Mouse (Mus musculus) midbrain, embryonic 14.5 days (tissue): ENCODE data around the gene Cdhr5. TPM values are rescaled to one million over a fixed set of nuclear protein-coding genes. Genes with fewer than 3 reads are reported as not detected.
A peak's percentile ranks its signal among the peaks of the same experiment; 100 is the strongest.

Source experiments
- ATAC-seq: fragments of 200-750 bp; cut with Nextera tagmentation; 2 replicates; pipeline ENCODE4 v1.8.0; 2017; ENCODE audit warnings: moderate number of reproducible peaks, moderate library complexity; ENCODE audit not compliant: low FRiP score, low TSS enrichment
- DNase-seq: peaks from one replicate; pipeline ENCODE4 v3.0.0-alpha.2; 2015
- H3K27ac ChIP-seq: fragments of 300-500 bp; sonication (generic); replicated peaks from 2 replicates; pipeline ENCODE4 v1.5.1; 2014; ENCODE audit warnings: mild to moderate bottlenecking, low read depth, low read length, moderate library complexity
- H3K27me3 ChIP-seq: fragments of 300-500 bp; sonication (generic); 2 replicates; pipeline ENCODE4 v1.6.1; 2014; ENCODE audit warnings: low read length, control low read depth, mixed read lengths; ENCODE audit not compliant: control insufficient read depth, insufficient read depth
- H3K36me3 ChIP-seq: fragments of 300-500 bp; sonication (generic); 2 replicates; pipeline ENCODE4 v1.6.1; 2014; ENCODE audit warnings: low read length, control low read depth; ENCODE audit not compliant: control insufficient read depth, insufficient read depth
- H3K4me1 ChIP-seq: fragments of 300-500 bp; sonication (generic); 2 replicates; pipeline ENCODE4 v1.6.1; 2014; ENCODE audit warnings: mild to moderate bottlenecking, antibody characterized with exemption, low read length, control low read depth; ENCODE audit not compliant: control insufficient read depth, insufficient read depth
- H3K4me2 ChIP-seq: fragments of 300-500 bp; sonication (generic); 2 replicates; pipeline ENCODE4 v1.6.1; 2014; ENCODE audit warnings: mild to moderate bottlenecking, low read length, moderate library complexity
- H3K4me3 ChIP-seq: fragments of 300-500 bp; sonication (generic); replicated peaks from 2 replicates; pipeline ENCODE4 v1.5.1; 2014; ENCODE audit warnings: low read depth, low read length
- H3K9ac ChIP-seq: fragments of 300-500 bp; sonication (generic); replicated peaks from 2 replicates; pipeline ENCODE4 v1.6.1; 2014; ENCODE audit warnings: mild to moderate bottlenecking, low read length, moderate library complexity
- H3K9me3 ChIP-seq: fragments of 300-500 bp; sonication (generic); 2 replicates; pipeline ENCODE4 v1.6.1; 2016; ENCODE audit warnings: low read length, control low read depth, mixed read lengths; ENCODE audit not compliant: control insufficient read depth
- WGBS: fragments of 180-500 bp; shearing (Covaris S2); extraction: QIAGEN DNeasy Blood & Tissue Kit; methylation state at CpG from one replicate; pipeline ENCODE4 v1.1.7; 2014; 5-methylcytosine and 5-hydroxymethylcytosine counted together
- polyA plus RNA-seq: library from polyadenylated mRNA; unstranded; fragments of >200 nt; fragmentation: Nextera tagmentation; extraction: Ambion mirVana; gene quantifications from 2 replicates; pipeline ENCODE4 v1.2.1, GENCODE M21; 2014

Cdhr5 gene
- polyA plus RNA-seq, 1 experiment from 2014 or later, result not detected

GRCm38 (mm10) chr7:141231551-141231950, 45.0 kb downstream of the Cdhr5 start:
- ATAC-seq, result no peak
- peaks cover 59% of the 10 kb centered on the region for H3K36me3 ChIP-seq
- H3K9me3 ChIP-seq, result no peaks in the 10 kb centered on the region
- H3K4me2 ChIP-seq, result no peak overlapping the region
- DNase-seq, result no peak
- peaks cover 11% of the 10 kb centered on the region for H3K4me1 ChIP-seq
- H3K27ac ChIP-seq, result no peak overlapping the region
- 90% methylated on average over 9 of the region's 10 CpGs for WGBS
- H3K9ac ChIP-seq, result no peak overlapping the region
- H3K27me3 ChIP-seq, result no peaks in the 10 kb centered on the region
- H3K4me3 ChIP-seq, result no peak overlapping the region

GRCm38 (mm10) chr7:141231111-141231510, 45.5 kb downstream of the Cdhr5 start:
- no peak overlapping the region for H3K4me2 ChIP-seq
- H3K36me3 ChIP-seq, result peaks cover 56% of the 10 kb centered on the region
- H3K4me1 ChIP-seq, result peaks cover 11% of the 10 kb centered on the region
- H3K27ac ChIP-seq, result no peak overlapping the region
- no peak for ATAC-seq
- no peak for DNase-seq
- H3K4me3 ChIP-seq, result no peak overlapping the region
- H3K9ac ChIP-seq, result no peak overlapping the region
- 96% methylated on average over 3 of the region's 3 CpGs for WGBS
- no peaks in the 10 kb centered on the region for H3K9me3 ChIP-seq
- no peaks in the 10 kb centered on the region for H3K27me3 ChIP-seq

- WGBS, result 97% methylated on average over 4 of the region's 4 CpGs
- H3K4me3 ChIP-seq, result no peak overlapping the region
These were observed 46.0 kb downstream of the Cdhr5 start for GRCm38 (mm10) chr7:141230570-141230969.

GRCm38 (mm10) chr7:141229702-141230101, 46.9 kb downstream of the Cdhr5 start:
- Histone ChIP-seq H3K9me3 (no peaks in the 10 kb centered on the region), H3K27ac (no peak overlapping the region), H3K4me1 (peaks cover 11% of the 10 kb centered on the region), H3K9ac (peak overlapping the region; percentile 88), H3K36me3 (peaks cover 44% of the 10 kb centered on the region), H3K4me2 (peak overlapping the region; percentile 96), H3K27me3 (no peaks in the 10 kb centered on the region), H3K4me3 (peak overlapping the region; percentile 100)
- WGBS, result 63% methylated on average over 6 of the region's 6 CpGs
- no peak for DNase-seq
- no peak for ATAC-seq

More at GRCm38 (mm10) chr7:141230570-141230969, 46.0 kb downstream of the Cdhr5 start:
- no peaks in the 10 kb centered on the region for H3K9me3 ChIP-seq
- no peak overlapping the region for H3K9ac ChIP-seq
- H3K4me1 ChIP-seq, result peaks cover 11% of the 10 kb centered on the region
- no peak for ATAC-seq
- H3K36me3 ChIP-seq, result peaks cover 52% of the 10 kb centered on the region
- DNase-seq, result no peak
- no peaks in the 10 kb centered on the region for H3K27me3 ChIP-seq
- H3K4me2 ChIP-seq, result peak overlapping the region; percentile 3; the same call in 1 of the 2 replicates
- no peak overlapping the region for H3K27ac ChIP-seq

GRCm38 (mm10) chr7:141228279-141229067, 48.1 kb downstream of the Cdhr5 start, which contains the start of gene Phrf1:
TSS of gene Phrf1 (plus strand) at chr7:141228784.
- no peaks in the 10 kb centered on the region for H3K27me3 ChIP-seq
- H3K4me2 ChIP-seq, result peak within 1 kb of the TSS; percentile 96
- H3K9me3 ChIP-seq, result no peaks in the 10 kb centered on the region
- under 1% methylated on average over 76 of the region's 76 CpGs for WGBS
- peak within 1 kb of the TSS; percentile 100 for H3K4me3 ChIP-seq
- H3K9ac ChIP-seq, result peak within 1 kb of the TSS; percentile 88
- ATAC-seq (peak; percentile 95), DNase-seq (peak; percentile 95)
- H3K27ac ChIP-seq, result peak within 1 kb of the TSS; percentile 95
- H3K4me1 ChIP-seq, result peaks cover 11% of the 10 kb centered on the region
- H3K36me3 ChIP-seq, result peaks cover 31% of the 10 kb centered on the region

GRCm38 (mm10) chr7:141227796-141228195, 48.8 kb downstream of the Cdhr5 start:
- Histone ChIP-seq H3K9me3 (no peaks in the 10 kb centered on the region), H3K9ac (no peak overlapping the region)
- 0 out of 2 replicates have a peak, but pooled peaks have one; percentile 12 for ATAC-seq

GRCm38 (mm10) chr7:141226535-141226934, 50.1 kb downstream of the Cdhr5 start:
- no peaks in the 10 kb centered on the region for H3K27me3 ChIP-seq
- no peak overlapping the region for H3K4me2 ChIP-seq
- no peak overlapping the region for H3K27ac ChIP-seq
- H3K4me1 ChIP-seq, result peaks cover 22% of the 10 kb centered on the region
- no peak overlapping the region for H3K4me3 ChIP-seq
- no peaks in the 10 kb centered on the region for H3K9me3 ChIP-seq
- no peak for ATAC-seq
- H3K9ac ChIP-seq, result no peak overlapping the region
- WGBS, result 85% methylated on average over 6 of the region's 6 CpGs
- no peak for DNase-seq
- peaks cover 12% of the 10 kb centered on the region for H3K36me3 ChIP-seq

More at GRCm38 (mm10) chr7:141227796-141228195, 48.8 kb downstream of the Cdhr5 start:
- peaks cover 13% of the 10 kb centered on the region for H3K4me1 ChIP-seq
- peaks cover 25% of the 10 kb centered on the region for H3K36me3 ChIP-seq
- peak overlapping the region; percentile 96; the same call in 1 of the 2 replicates for H3K4me2 ChIP-seq
- no peak overlapping the region for H3K4me3 ChIP-seq
- no peaks in the 10 kb centered on the region for H3K27me3 ChIP-seq
- no peak overlapping the region for H3K27ac ChIP-seq
- no peak for DNase-seq
- WGBS, result 72% methylated on average over 4 of the region's 4 CpGs

GRCm38 (mm10) chr7:141222696-141223215, 53.8 kb downstream of the Cdhr5 start:
- no peak for ATAC-seq
- peak overlapping the region; percentile 69 for H3K4me2 ChIP-seq
- H3K9me3 ChIP-seq, result no peaks in the 10 kb centered on the region
- DNase-seq, result no peak
- 92% methylated on average over 4 of the region's 4 CpGs for WGBS
- H3K27ac ChIP-seq, result peak overlapping the region; percentile 78; the same call in 1 of the 2 replicates
- peaks cover 15% of the 10 kb centered on the region for H3K4me1 ChIP-seq
- H3K36me3 ChIP-seq, result 0 out of 2 replicates have a peak, but pooled peaks cover 5% of the 10 kb centered on the region
- H3K27me3 ChIP-seq, result no peaks in the 10 kb centered on the region
- H3K4me3 ChIP-seq, result peak overlapping the region; percentile 33; the same call in 1 of the 2 replicates
- no peak overlapping the region; the same call in 1 of the 2 replicates for H3K9ac ChIP-seq
